Mouse (Mus musculus) MEL (cell line): ENCODE data around the gene Col4a2.

Experiments used
- CTCF ChIP-seq, 3 experiments: IDR thresholded peaks in 2 of 3; conservative IDR thresholded peaks in 1 of 3; 2 replicates each; pipeline ENCODE4 v1.5.1; 2011 to 2012; ENCODE audit warnings: low read length in 3 of 3, low read depth in 2 of 3, mild to moderate bottlenecking in 2 of 3, improper control_type of control experiment in 1 of 3, inconsistent platforms in 1 of 3, mixed read lengths in 1 of 3, moderate library complexity in 1 of 3; ENCODE audit not compliant: control insufficient read depth in 1 of 3, insufficient read depth in 1 of 3, poor library complexity in 1 of 3, severe bottlenecking in 1 of 3
- GABPA ChIP-seq: IDR thresholded peaks from 2 replicates; pipeline ENCODE4 v1.6.1; 2012; ENCODE audit warnings: low read depth, mild to moderate bottlenecking, inconsistent platforms, low read length, improper control_type of control experiment, moderate library complexity
- POLR2A ChIP-seq, 2 experiments: IDR thresholded peaks; 2 replicates each; pipeline ENCODE4 v1.6.1; 2011 to 2012; ENCODE audit warnings: low read length in 2 of 2, mild to moderate bottlenecking in 2 of 2, control low read depth in 1 of 2, improper control_type of control experiment in 1 of 2, low read depth in 1 of 2, moderate library complexity in 1 of 2; ENCODE audit not compliant: control insufficient read depth in 1 of 2, insufficient read depth in 1 of 2, poor library complexity in 1 of 2
- SIN3A ChIP-seq: IDR thresholded peaks from 2 replicates; pipeline ENCODE4 v1.6.1; 2012; ENCODE audit warnings: low read length, improper control_type of control experiment, inconsistent platforms

- no peak for TF ChIP-seq POLR2A (IDR thresholded peaks at IDR 0.05; ENCODE audit: control insufficient read depth in 1 of 2, insufficient read depth in 1 of 2, low read depth in 1 of 2, low read length in 2 of 2, poor library complexity in 1 of 2)
- no peak for TF ChIP-seq GABPA
- no peak for TF ChIP-seq CTCF (IDR thresholded peaks at IDR 0.05 in 2 of 3, conservative IDR thresholded peaks at IDR 0.05 in 1 of 3; ENCODE audit: control insufficient read depth in 1 of 3, insufficient read depth in 1 of 3, low read depth in 2 of 3, low read length in 3 of 3, poor library complexity in 1 of 3, severe bottlenecking in 1 of 3)
- TF ChIP-seq SIN3A = no peak
These were observed 87.6 kb downstream of the Col4a2 start for GRCm38 (mm10) chr8:11400244-11400643.
